In genomic region chr1:134205296-134206018, GRCm38 (mm10) we compare ENCODE assay signal across 9 mouse cellular contexts. TPM values are rescaled to one million over a fixed set of nuclear protein-coding genes. Genes with fewer than 3 reads are reported as not detected.
DNase-seq lines count a peak whose midpoint lies in the region; ATAC-seq lines count a peak whose summit lies in the region.
"Had no signal": no experiment of that assay in that cellular context is flagged by ENCODE, and none has a peak within 500 bp of the region (broad histone marks: within the 10 kb centered on the region; RNA-seq: fewer than 3 reads in every experiment).

No protein-coding gene starts in this region.

- H3K9ac ChIP-seq in heart, embryonic 11.5 days (ENCODE audit: low read depth, low read length), result no peak overlapping the region
- H3K9ac ChIP-seq: neural tube, embryonic 13.5 days had no signal

- DNase-seq in layer of hippocampus, postnatal 10 days (ENCODE audit: low spot score in 2 of 2), result peak; percentile 46 to 60
- DNase-seq in layer of hippocampus, adult 9-10 months (ENCODE audit: low spot score), result no peak
- peak; percentile 81 to 86 for DNase-seq in cerebellum, adult 18-20 months
- DNase-seq in spleen, adult 18-20 months, result no peak
- DNase-seq in right cerebral cortex, postnatal 36 days (ENCODE audit: low spot score in 2 of 2), result no peak

- H3K9me3 ChIP-seq in heart, embryonic 11.5 days (replicated peaks; ENCODE audit: control insufficient read depth, low read length), result no peaks in the 10 kb centered on the region
- H3K9me3 ChIP-seq: neural tube, embryonic 13.5 days had no signal

- no peaks in the 10 kb centered on the region for H3K36me3 ChIP-seq in heart, embryonic 11.5 days (ENCODE audit: control insufficient read depth, insufficient read depth, low read length)
- H3K36me3 ChIP-seq: neural tube, embryonic 13.5 days had no signal

- H3K4me1 ChIP-seq in heart, embryonic 11.5 days (ENCODE audit: control insufficient read depth, insufficient read depth, low read length), result peaks cover 22% of the 10 kb centered on the region

- H3K4me2 ChIP-seq in heart, embryonic 11.5 days, result peak overlapping the region; percentile 18; the same call in 1 of the 2 replicates
- H3K4me2 ChIP-seq: neural tube, embryonic 13.5 days had no signal

- WGBS in heart, embryonic 11.5 days (ENCODE audit: insufficient replicate concordance), result 11% methylated on average over 9 of the region's 9 CpGs

- peak; percentile 63; the same call in 1 of the 2 replicates for ATAC-seq in heart, embryonic 11.5 days (replicated peaks; ENCODE audit: insufficient number of reproducible peaks, low FRiP score, low TSS enrichment)
- ATAC-seq in megakaryocyte progenitor cell, adult 5-6 weeks (replicated peaks; ENCODE audit: poor library complexity), result 0 out of 2 replicates have a peak, but pooled peaks have one; percentile 23

- no peaks in the 10 kb centered on the region for H3K27me3 ChIP-seq in heart, embryonic 11.5 days (ENCODE audit: control insufficient read depth, insufficient read depth, low read length)
- H3K27me3 ChIP-seq: neural tube, embryonic 13.5 days had no signal

- H3K4me3 ChIP-seq in heart, embryonic 11.5 days (ENCODE audit: low read depth, low read length), result no peak overlapping the region
- H3K4me3 ChIP-seq: neural tube, embryonic 13.5 days had no signal

- H3K27ac ChIP-seq in heart, embryonic 11.5 days (ENCODE audit: low read depth, low read length), result peak overlapping the region; percentile 22; the same call in 1 of the 2 replicates
- H3K27ac ChIP-seq: neural tube, embryonic 13.5 days had no signal

RNA-seq across cellular contexts. Expression of gene Mybph, which starts 12.2 kb away (rescaled TPM):
- total RNA-seq in layer of hippocampus, postnatal 10 days (2021), result not detected
- polyA plus RNA-seq in heart, embryonic 11.5 days (2014; fragmentation: Nextera tagmentation; extraction: Ambion mirVana), result 1.0 and 1.2 TPM in 2 replicates
- total RNA-seq in megakaryocyte progenitor cell, adult 5-6 weeks (2015), result 0.17 TPM in 1 of 2 replicates, not detected in the other
- not detected in 2 replicates for total RNA-seq in megakaryocyte progenitor cell, adult 5-6 weeks (2017)
- total RNA-seq: hematopoietic stem cell, adult 5-6 weeks had no signal

RNA-seq across cellular contexts. Expression of gene Chil1, which starts 23.5 kb away (rescaled TPM):
- total RNA-seq in layer of hippocampus, postnatal 10 days (2021), result 1 to 10 TPM; 5.4 to 6.5 TPM
- polyA plus RNA-seq in heart, embryonic 11.5 days (2014; fragmentation: Nextera tagmentation; extraction: Ambion mirVana), result 1.5 and 1.9 TPM in 2 replicates
- 9.3 and 21.2 TPM in 2 replicates for total RNA-seq in megakaryocyte progenitor cell, adult 5-6 weeks (2015)
- 8.9 and 16.2 TPM in 2 replicates for total RNA-seq in megakaryocyte progenitor cell, adult 5-6 weeks (2017)

RNA-seq across cellular contexts. Expression of gene Adora1, which starts 29.8 kb away (rescaled TPM):
- 100 to 1,000 TPM; 162 to 169 TPM for total RNA-seq in layer of hippocampus, postnatal 10 days (2021)
- 4.4 and 6.7 TPM in 2 replicates for polyA plus RNA-seq in heart, embryonic 11.5 days (2014; fragmentation: Nextera tagmentation; extraction: Ambion mirVana)
- not detected in 2 replicates for total RNA-seq in megakaryocyte progenitor cell, adult 5-6 weeks (2015)
- total RNA-seq in megakaryocyte progenitor cell, adult 5-6 weeks (2017), result not detected in 2 replicates

Comparison
In these comparisons a context has a peak if more than half of its experiments do, and no peak if none do; other contexts are left out.
1. DNase-seq: peak in layer of hippocampus, postnatal 10 days (2 of 2) and cerebellum, adult 18-20 months (2 of 2); none in layer of hippocampus, adult 9-10 months (single experiment), spleen, adult 18-20 months (0 of 2) and right cerebral cortex, postnatal 36 days (0 of 2).
2. RNA of gene Adora1, which starts 29.8 kb away (total RNA-seq): 162 to 169 TPM in layer of hippocampus, postnatal 10 days; not detected in megakaryocyte progenitor cell, adult 5-6 weeks; every median in the first group is over 100 times any median in the second.